Mouse (Mus musculus) megakaryocyte-erythroid progenitor cell, adult 5-6 weeks (primary cell): ENCODE data around the gene Cyp2c70. TPM values are rescaled to one million over a fixed set of nuclear protein-coding genes. Genes with fewer than 3 reads are reported as not detected.

Experiments
- total RNA-seq, 2 experiments: library from RNA; stranded (forward) in 1 of 2; stranded (reverse) in 1 of 2; fragments of 200-1000, 215-1000 nt in 1 of 2; fragments of >200 nt in 1 of 2; fragmentation: Nextera tagmentation in 1 of 2; gene quantifications; 2 replicates each; pipeline ENCODE4 v1.2.3; 2014 to 2017

Cyp2c70 gene
- total RNA-seq, 2 experiments from 2014 or later, result not detected

Other genes with a start within 250 kb of the Cyp2c70 start
- not detected in 2 replicates for gene Cyp2c37, start 194.9 kb downstream of the Cyp2c70 start, total RNA-seq (2014; fragmentation: Nextera tagmentation)
- not detected in 2 replicates for gene Cyp2c37, start 194.9 kb downstream of the Cyp2c70 start, total RNA-seq (2017)
- gene Cyp2c54, start 113.5 kb downstream of the Cyp2c70 start, total RNA-seq (2014; fragmentation: Nextera tagmentation), result not detected in 2 replicates
- gene Cyp2c54, start 113.5 kb downstream of the Cyp2c70 start, total RNA-seq (2017), result not detected in 2 replicates
- gene Cyp2c50, start 97.6 kb downstream of the Cyp2c70 start, total RNA-seq (2014; fragmentation: Nextera tagmentation), result not detected in 2 replicates
- gene Cyp2c50, start 97.6 kb downstream of the Cyp2c70 start, total RNA-seq (2017), result not detected in 2 replicates
- 96.0 and 179 TPM in 2 replicates for gene Pdlim1, start 84.5 kb upstream of the Cyp2c70 start, total RNA-seq (2014; fragmentation: Nextera tagmentation)
- gene Pdlim1, start 84.5 kb upstream of the Cyp2c70 start, total RNA-seq (2017), result 106 and 142 TPM in 2 replicates